Mouse (Mus musculus) stomach, embryonic 15.5 days (tissue): ENCODE measurements at regions not wholly inside any gene's neighbourhood (a gene's known extent, or its start where the extent isn't known, plus 50 kb on each side); places are given as distances from the start of the nearest gene placed in this dataset.

Source experiments
- ATAC-seq: fragments of 200-750 bp; cut with Nextera tagmentation; 2 replicates; pipeline ENCODE4 v1.8.0; 2017; ENCODE audit warnings: low read depth, moderate number of reproducible peaks, moderate TSS enrichment; ENCODE audit not compliant: insufficient read depth, low FRiP score
- H3K27ac ChIP-seq: fragments of 300-500 bp; sonication (generic); 2 replicates; pipeline ENCODE4 v1.5.1; 2015; ENCODE audit warnings: mild to moderate bottlenecking, inconsistent platforms
- H3K27me3 ChIP-seq: fragments of 300-500 bp; sonication (generic); replicated peaks from 2 replicates; pipeline ENCODE4 v1.6.1; 2015; ENCODE audit warnings: inconsistent platforms
- H3K36me3 ChIP-seq: fragments of 300-500 bp; sonication (generic); 2 replicates; pipeline ENCODE4 v1.6.1; 2015; ENCODE audit warnings: inconsistent platforms
- H3K4me1 ChIP-seq: fragments of 300-500 bp; sonication (generic); 2 replicates; pipeline ENCODE4 v1.6.1; 2015; ENCODE audit warnings: inconsistent platforms
- H3K4me2 ChIP-seq: fragments of 300-500 bp; sonication (generic); 2 replicates; pipeline ENCODE4 v1.6.1; 2015; ENCODE audit warnings: mild to moderate bottlenecking, inconsistent platforms
- H3K4me3 ChIP-seq: fragments of 300-500 bp; sonication (generic); replicated peaks from 2 replicates; pipeline ENCODE4 v1.5.1; 2015; ENCODE audit warnings: inconsistent platforms
- H3K9ac ChIP-seq: fragments of 300-500 bp; sonication (generic); 2 replicates; pipeline ENCODE4 v1.6.1; 2015; ENCODE audit warnings: inconsistent platforms
- H3K9me3 ChIP-seq: fragments of 300-500 bp; sonication (generic); 2 replicates; pipeline ENCODE4 v1.6.1; 2016; ENCODE audit warnings: inconsistent platforms
- whole genome bisulfite sequencing: fragments of 180-500 bp; shearing (Covaris S2); methylation state at CpG from one replicate; pipeline ENCODE4 v1.1.7; 2015; 5-methylcytosine and 5-hydroxymethylcytosine counted together

DNA sequence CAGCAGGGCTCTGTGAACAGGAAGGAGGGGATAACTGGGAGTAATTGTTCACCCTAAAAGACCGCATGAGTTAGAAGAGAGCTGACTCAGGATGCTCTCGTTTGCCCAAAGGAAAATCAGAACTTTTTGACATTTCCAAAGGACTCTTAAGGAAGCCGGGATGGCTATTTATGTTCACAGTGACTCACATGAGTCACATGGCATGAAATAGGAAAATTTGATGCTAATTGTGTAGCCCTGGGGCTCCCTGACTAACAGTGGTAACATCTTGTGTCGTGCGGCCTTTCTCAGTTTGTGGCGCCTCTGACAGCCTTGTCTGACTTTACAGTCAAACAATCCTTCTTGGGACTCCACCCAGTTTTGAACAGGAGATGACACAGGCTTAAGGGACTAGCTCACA lies 51.9 kb upstream of the Cacna1a start:
- Histone ChIP-seq H3K9ac (no peak overlapping the region), H3K4me2 (no peak overlapping the region), H3K9me3 (no peaks in the 10 kb centered on the region), H3K27me3 (peaks cover 20% of the 10 kb centered on the region), H3K36me3 (no peaks in the 10 kb centered on the region), H3K27ac (no peak overlapping the region), H3K4me1 (no peaks in the 10 kb centered on the region), H3K4me3 (no peak overlapping the region)
- no peak for ATAC-seq
- 65% methylated on average over 6 of the region's 6 CpGs for WGBS

DNA sequence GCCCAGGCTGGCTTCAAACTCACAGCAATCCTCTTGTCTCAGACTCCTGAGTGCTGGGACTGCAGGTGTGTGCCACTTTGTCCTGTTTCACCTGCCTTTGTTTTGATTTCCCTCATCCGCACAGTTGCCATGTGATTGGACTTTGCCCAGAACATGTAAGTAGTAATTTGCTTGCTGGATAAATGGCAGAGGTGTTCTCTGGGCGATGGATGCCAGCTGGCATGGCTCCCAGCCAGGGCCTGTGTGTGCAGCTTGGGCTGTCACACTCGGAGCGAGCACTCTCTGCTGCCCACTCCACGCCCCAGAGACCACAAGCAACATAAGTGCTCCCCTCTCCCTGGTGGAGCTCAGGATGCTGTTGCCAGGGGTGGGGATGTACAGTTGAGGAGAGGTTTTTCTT lies 53.9 kb upstream of the Cacna1a start:
- H3K27me3 ChIP-seq = peaks cover 15% of the 10 kb centered on the region
- H3K9ac ChIP-seq = no peak overlapping the region
- no peaks in the 10 kb centered on the region for H3K4me1 ChIP-seq
- H3K4me2 ChIP-seq = no peak overlapping the region
- no peaks in the 10 kb centered on the region for H3K36me3 ChIP-seq
- H3K4me3 ChIP-seq = no peak overlapping the region
- no peaks in the 10 kb centered on the region for H3K9me3 ChIP-seq
- WGBS = 51% methylated on average over 5 of the region's 5 CpGs
- no peak overlapping the region for H3K27ac ChIP-seq
- ATAC-seq = no peak

DNA sequence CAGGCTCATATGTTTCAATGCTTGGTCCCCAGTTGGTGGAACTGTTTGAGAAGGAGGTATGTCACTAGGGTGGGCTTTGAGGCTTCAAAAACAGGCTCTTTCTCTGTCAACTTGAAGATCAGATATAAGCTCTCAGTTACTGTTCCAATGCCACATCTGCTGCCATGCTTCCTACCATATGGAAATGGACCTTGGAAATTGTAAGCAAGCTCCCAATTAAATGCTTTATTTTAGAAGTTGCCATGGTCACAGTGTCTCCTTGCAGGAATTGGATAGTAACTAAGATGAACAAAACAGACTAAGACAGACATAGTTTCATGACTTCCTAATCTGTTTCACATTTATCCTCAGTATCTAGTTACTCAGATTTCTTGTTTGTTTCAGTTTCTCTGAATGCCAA lies 56.7 kb upstream of the Cacna1a start:
- H3K4me2 ChIP-seq = no peak overlapping the region
- no peak for ATAC-seq
- no peak overlapping the region for H3K27ac ChIP-seq
- no peaks in the 10 kb centered on the region for H3K4me1 ChIP-seq
- no peak overlapping the region for H3K4me3 ChIP-seq
- no peaks in the 10 kb centered on the region for H3K36me3 ChIP-seq
- no peaks in the 10 kb centered on the region for H3K9me3 ChIP-seq
- H3K27me3 ChIP-seq = no peaks in the 10 kb centered on the region
- no peak overlapping the region for H3K9ac ChIP-seq

DNA sequence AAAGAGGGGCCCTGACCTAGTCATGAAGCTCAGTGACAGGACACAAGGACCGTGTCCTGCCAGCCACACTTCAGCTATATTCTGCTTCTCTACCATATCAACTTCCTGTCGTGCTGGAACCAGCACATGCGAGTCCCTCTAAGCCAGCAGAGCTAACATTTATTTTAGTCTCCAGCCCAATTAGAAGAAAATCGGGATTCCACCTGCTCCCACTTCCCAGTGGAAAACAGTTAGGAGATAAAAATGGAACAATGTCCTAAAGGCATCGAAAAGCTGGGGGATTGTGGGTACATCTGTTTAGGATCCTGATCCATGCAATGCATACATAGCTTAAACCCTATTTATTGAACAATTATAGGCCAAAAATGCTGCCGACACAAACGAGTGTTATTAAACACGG lies 58.7 kb upstream of the Cacna1a start:
- no peak overlapping the region for H3K4me3 ChIP-seq
- WGBS = 72% methylated on average over 8 of the region's 8 CpGs

GRCm38 (mm10) chr8:84322761-84323160 lies 52.6 kb upstream of the Ccdc130 start:
- no peaks in the 10 kb centered on the region for H3K36me3 ChIP-seq
- ATAC-seq = no peak
- no peak overlapping the region for H3K9ac ChIP-seq
- no peaks in the 10 kb centered on the region for H3K27me3 ChIP-seq
- 67% methylated on average over 9 of the region's 10 CpGs for WGBS
- no peaks in the 10 kb centered on the region for H3K9me3 ChIP-seq
- H3K4me1 ChIP-seq = no peaks in the 10 kb centered on the region
- H3K27ac ChIP-seq = no peak overlapping the region
- H3K4me3 ChIP-seq = no peak overlapping the region
- H3K4me2 ChIP-seq = no peak overlapping the region

More for the DNA sequence above, 58.7 kb upstream of the Cacna1a start:
- H3K36me3 ChIP-seq = no peaks in the 10 kb centered on the region
- no peaks in the 10 kb centered on the region for H3K9me3 ChIP-seq
- H3K27ac ChIP-seq = no peak overlapping the region
- no peaks in the 10 kb centered on the region for H3K4me1 ChIP-seq
- no peak overlapping the region for H3K4me2 ChIP-seq
- no peaks in the 10 kb centered on the region for H3K27me3 ChIP-seq
- H3K9ac ChIP-seq = no peak overlapping the region
- ATAC-seq = no peak

DNA sequence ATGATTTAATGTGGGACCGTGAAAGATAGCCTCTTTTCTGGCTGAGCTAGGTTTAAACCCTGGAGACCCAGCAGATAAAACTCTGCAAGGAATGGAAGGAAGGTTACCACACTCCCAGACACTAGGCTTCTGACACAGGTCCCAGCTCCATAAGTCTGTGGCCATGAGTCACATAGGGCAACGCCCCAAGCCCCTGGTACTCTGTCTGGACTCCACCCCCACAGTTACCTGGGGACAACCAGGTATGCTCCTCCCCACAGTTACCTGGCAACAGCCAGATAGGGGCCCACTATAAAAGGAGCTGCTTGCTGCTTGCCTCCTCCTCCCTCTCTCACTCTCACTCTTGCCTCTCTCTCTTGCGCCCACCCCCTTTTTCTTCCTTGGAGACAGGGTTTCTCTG lies 51.7 kb upstream of the Ccdc130 start:
- Histone ChIP-seq H3K36me3 (no peaks in the 10 kb centered on the region), H3K4me3 (no peak overlapping the region), H3K27ac (no peak overlapping the region), H3K9me3 (no peaks in the 10 kb centered on the region), H3K27me3 (no peaks in the 10 kb centered on the region), H3K9ac (no peak overlapping the region), H3K4me1 (no peaks in the 10 kb centered on the region), H3K4me2 (no peak overlapping the region)
- ATAC-seq = peak; percentile 87
- WGBS = 66% methylated on average over 3 of the region's 3 CpGs
